Mouse (Mus musculus) kidney, postnatal 10 days (tissue): ENCODE measurements around the gene Smyd4.

Experiments
- DNase-seq: peaks from one replicate; pipeline ENCODE4 v3.0.0; 2021; ENCODE audit warnings: mixed read lengths

The Smyd4 gene

GRCm38 (mm10) chr11:75348199-75348889 lies at the start of gene Smyd4, which contains the start of gene Rpa1:
TSS of gene Smyd4 (plus strand) at chr11:75348433.
TSS of gene Rpa1 (minus strand) at chr11:75348324.
- peak; percentile 97 for DNase-seq

- DNase-seq: no peak
Observed at GRCm38 (mm10) chr11:75298491-75298890, 49.7 kb upstream of the Smyd4 start.

DNA sequence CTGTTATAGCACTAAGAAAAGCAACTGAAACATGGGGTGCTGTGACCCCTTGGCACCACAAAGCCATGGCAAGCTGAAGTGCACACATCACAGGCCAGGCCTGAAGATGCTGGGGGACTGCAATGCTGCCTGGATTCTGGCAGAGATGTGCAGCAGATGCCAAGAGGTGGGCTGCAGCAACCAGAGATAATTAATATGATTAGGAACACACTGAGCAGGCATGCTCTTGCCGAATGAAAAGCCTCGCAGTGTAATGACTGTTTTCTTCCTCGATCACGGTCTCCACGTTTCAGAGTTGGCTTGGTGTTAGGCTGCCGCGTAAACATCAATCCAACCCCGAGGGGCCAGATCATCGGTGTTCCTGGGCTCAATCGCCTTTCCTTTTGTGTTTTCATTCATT lies 48.4 kb upstream of the Smyd4 start:
- DNase-seq: no peak

DNA sequence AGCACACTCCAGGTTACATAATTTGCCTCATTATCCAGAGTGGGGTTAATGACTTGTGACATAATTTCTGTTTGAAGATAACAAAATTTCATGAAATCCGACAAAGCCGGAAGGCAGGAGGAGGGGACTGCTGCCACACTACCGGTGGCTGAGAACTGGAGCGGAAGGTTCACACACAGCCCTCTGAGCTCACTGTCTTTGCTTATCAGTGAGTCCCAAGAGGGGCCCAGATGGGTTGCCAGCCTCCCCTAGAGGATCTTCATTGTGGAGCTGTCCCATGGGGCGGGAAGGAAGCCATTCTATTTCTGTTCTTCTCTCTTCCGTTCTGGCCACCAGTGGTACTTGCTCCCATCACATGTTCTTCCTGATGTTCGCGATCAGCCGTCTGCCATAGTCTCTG lies 47.3 kb upstream of the Smyd4 start:
- DNase-seq: no peak

DNA sequence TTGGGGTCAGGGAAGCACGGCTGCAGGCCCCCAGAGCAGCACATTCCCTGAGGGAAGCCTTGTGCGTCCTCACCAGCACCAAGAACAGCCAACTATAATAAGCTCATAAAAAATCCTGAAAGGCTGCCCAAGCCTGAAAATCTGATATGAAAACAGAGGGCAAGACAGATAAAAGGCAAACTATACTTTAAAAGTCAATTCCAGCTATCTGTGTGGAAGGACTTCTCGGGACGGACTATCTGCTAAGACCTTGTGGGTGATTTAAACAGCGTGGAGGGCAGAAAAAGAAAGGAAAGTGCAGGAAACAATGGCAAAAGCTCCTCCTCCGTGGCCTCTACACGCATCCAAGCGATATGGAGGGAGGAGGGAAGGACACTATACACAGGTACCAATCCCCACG lies 43.4 kb upstream of the Smyd4 start:
- DNase-seq: no peak

DNA sequence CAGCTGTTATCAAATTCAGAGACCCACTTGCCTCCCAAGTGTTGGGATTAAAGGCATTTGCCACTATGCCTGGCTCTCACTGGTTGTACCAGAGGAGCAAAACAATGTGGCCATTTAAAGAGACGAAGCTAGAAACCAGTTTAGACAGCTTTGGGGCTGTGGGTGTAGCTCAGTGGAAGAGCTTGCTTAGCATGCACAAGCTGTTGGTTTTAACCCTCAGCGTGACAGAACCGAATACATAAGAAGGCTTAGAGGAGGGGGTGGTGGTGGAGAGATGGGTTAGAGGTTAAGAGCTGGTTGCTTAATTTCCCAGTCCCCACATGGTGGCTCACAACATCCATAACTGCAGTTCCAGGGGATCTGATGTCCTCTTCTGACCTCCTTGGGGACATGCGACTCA lies 39.6 kb upstream of the Smyd4 start:
- DNase-seq: no peak

DNA sequence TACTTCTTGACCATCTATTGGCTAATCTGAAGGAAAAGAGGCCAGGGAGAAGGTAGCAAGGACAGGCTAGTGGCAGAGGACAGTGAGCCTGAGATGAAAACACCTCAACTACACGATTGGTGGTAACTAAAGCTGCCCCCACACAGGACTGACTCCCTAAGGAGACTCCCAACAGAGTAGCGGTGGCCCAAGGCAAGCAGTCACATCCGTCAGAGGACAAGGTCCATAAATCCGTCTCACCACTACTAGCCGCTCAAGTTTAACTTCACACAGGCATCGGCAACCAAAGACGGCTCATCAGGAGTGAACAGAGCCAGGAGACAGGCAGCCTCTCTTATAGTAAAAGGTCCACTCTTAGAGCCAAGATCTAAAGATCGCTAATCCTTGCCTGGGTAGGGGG lies 37.4 kb upstream of the Smyd4 start:
- DNase-seq: no peak

- DNase-seq: no peak
Observed at GRCm38 (mm10) chr11:75311751-75312150, 36.5 kb upstream of the Smyd4 start.

DNA sequence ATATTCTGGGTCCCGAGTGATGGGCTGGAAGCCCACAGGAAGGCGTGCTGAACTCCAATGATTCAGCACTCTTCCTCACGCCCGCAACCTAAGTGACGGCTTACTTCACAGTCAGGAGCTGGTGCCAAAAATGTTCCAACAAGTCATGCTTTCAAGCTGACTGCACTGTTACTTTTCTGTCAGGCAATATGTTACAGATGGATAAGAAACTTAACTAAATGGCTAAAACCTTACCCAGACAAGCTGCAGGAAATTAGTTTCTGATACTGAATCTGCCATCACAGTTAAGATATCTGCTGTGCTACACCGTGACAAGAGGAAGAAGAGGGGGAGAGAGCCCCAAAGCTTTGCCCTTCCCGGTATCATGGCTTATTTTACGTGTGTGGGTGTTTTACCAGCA lies 34.4 kb upstream of the Smyd4 start:
- no peak for DNase-seq

DNA sequence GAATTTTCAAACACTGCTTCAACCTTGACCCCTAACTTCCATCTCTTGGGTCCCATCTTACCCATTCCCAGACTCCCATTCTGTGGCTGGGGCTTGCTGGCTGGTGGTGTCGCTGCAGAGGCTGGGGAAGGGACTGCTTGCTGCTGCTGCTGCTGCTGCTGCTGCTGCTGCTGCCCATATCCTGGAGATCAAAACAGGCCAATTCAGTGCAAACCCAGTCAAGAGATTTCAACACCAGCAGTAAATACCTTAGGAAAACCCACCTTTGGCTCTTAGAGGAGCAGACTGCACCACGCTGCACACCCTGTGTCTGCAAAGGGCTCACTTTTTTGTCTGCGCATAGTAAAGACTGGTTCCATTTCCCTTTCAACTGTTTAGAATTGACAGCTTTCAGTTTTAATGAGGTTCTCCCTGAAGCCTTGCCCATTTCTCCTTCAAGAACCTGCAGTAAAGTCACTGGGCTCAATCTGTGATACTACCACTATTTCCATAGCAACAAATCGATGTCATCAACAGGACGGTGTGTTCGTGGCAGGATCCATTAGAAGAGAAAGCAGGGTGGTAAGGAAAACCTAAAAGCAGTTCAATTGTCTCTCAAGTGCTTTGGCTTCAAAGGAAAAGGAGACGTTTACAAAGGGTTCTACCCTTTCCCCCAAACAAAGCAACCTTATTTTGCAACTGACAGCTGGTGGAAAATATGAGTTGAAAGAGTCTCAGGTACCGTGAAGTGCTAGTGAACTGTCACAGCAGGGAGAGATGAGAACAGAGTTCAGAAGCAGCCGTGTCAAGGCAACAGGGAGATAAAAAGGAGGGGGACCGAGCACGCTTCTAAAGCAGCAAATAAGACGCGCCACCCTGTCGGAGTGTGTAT lies 29.6 kb upstream of the Smyd4 start:
- DNase-seq: no peak

DNA sequence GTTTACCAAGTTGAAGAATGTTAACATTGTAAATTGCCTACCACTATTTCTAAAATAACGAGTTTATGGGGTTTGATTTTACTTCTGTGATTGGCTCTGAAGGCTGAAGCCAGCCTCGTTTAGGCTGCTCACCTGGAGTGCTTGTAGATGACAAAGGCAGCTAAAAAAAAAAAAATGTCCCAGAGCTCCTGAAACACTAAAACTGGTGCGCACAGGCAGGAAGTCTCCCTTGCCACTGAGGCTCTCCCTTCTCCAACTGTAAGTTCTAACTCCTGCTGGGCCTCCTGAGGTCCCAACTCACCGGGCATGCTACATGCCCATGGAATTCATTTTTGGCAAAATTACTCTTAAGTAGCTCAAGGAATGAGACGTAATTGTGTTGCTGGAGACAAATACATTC lies 29.0 kb upstream of the Smyd4 start:
- DNase-seq: no peak

DNA sequence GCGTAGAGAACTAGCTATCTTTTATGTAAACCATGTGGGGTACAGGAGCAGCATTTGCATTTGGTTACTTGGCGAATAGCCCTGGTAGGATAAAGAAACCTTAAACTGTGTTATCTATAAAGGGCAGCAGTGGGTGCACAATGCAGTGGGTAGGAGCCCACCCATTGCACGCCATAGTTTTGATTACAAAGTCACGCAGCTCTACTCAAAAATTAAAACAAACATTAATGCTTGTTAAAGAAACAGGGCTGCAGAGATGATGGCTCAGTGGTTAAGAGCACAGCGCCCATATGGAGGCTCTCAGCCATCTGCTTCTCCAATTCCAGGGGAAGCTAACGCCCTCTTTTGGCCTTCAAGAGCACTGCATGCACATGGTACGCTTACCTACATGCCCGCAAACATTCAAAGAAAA lies 24.9 kb upstream of the Smyd4 start:
- no peak for DNase-seq

- no peak for DNase-seq
Observed at GRCm38 (mm10) chr11:75324433-75324832, 23.8 kb upstream of the Smyd4 start.

DNA sequence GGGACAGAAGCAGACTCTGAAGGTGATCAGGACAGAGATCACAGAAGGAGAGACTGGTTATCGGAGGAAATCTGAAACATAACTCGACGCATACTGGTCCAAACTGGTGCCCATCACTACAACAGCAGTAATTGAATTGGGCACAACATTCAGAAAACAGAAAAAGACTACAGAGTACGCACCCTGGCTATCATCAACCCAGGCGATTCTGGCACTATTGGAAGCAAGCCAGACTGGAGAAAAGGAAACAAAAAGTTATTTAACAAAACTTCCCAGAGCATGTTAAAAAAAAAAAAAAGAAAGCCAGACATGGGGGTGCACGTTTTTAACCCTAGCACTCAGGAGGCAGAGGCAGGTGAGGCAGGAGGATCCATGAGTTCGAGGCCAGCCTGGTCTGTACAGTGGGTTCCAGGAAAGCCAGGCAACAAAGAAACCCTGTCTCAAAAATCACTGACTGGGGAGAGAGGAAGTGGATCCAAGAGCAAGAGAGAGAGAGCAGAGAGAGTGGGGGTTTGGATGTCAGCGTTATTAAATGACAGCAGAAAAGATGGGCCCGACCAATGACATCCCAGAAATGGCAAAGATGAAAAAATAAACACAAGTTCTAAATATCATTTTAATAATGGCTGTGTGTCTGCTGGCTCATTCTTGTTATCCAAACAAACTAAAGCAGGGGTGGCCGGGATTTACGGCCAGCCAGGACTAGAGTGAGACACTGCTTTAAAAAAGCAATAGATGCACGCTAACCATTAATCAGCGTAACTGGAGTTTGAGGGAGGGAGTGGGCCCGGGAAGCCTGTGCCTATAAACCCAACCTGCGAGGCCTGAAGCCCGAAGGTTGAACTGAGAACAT lies 22.9 kb upstream of the Smyd4 start:
- DNase-seq: no peak

DNA sequence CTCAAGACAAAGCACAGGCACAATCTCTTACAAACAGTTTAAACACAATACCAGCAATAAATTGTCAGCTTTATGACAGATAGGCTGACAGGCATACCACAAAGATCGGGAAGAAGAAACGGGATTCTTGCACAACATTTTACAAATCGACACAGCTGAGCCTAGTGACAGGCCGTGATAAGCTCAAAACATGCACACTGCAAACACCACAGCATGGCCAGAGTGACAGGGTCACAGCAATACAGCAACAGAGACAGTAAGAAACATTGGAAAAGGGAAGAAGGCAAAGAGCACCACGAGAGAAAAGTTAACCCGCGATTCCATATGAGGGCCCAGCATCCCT lies 22.3 kb upstream of the Smyd4 start:
- no peak for DNase-seq

- DNase-seq: no peak
Observed at GRCm38 (mm10) chr11:75336676-75337075, 11.6 kb upstream of the Smyd4 start.

DNA sequence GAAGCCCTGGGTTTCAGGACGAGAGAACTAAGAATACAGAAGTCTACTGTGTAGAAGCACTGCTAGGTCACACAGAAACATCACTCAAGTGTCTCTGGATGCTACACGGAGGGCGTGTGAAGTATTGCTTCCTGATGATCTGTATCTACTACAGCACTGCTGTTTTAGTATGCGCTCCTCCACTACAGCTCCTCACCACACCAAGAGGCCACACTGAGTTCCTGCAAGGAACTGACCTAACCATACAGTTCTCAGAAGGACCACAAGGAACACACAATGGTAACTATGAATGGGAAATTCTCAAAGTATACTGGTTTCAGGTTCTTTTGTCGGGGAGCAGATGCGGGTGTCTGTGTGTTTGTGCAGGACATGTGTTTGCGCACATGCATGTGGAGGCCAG lies 11.0 kb upstream of the Smyd4 start:
- DNase-seq: no peak

DNA sequence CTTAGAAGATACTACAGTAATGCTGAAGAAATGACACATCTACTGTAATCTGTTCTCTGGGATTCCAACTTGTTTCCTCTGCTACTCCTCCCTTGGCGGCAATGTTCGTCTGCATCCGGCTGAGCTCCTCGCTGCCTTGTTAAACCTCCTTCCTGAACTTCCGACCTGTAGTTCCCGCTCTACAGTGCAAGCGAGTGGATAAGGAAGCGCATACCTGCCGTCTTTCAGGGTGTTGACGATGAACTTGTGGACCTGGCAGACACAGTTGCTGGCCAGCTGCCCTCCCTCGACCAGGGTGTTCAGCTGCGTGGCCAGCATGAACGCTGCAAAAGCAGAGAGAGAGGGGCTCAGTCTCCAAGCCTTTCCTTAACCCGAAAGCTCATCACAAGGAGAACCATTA lies 8.2 kb upstream of the Smyd4 start:
- peak; percentile 62 for DNase-seq

GRCm38 (mm10) chr11:75340698-75341345 lies 7.4 kb upstream of the Smyd4 start:
- no peak for DNase-seq

DNA sequence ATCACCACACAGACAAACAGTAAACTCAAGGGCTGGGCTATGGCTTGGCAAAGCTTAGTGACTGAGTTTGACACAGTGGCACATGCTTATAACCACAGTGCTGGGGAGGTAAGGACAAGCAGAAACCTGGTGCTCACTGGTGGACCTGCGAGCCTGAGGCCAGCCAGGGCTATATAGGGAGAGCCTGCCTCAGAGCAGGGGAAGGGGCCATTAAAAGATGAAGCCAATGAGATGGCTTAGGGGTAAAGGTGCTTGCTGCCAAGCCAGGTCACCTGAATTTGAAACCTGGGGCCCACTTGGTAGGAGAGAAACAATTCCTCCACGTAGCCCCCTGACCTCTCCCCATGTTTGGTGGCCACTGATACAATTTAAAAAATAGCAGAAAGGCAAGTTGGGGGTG lies 5.1 kb upstream of the Smyd4 start:
- DNase-seq: no peak

DNA sequence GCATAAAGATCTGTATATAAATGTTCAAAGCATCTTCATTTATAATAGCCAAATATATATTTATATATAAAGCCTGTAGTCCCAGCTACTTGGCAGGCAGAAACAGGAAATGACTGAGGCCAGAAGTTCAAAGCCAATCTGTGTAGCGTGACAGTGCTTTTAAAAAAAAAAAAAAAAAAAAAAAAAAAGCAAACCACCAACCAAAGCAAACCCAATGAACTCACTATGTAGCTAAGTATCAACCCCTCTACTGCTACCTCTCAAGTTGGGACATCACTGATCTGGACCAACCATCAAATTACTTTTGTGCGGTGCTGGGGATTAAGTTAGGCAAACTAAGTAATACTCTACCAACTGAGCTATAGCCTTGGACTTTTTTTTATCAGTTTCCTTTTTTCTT lies 4.1 kb upstream of the Smyd4 start:
- DNase-seq: peak; percentile 38

DNA sequence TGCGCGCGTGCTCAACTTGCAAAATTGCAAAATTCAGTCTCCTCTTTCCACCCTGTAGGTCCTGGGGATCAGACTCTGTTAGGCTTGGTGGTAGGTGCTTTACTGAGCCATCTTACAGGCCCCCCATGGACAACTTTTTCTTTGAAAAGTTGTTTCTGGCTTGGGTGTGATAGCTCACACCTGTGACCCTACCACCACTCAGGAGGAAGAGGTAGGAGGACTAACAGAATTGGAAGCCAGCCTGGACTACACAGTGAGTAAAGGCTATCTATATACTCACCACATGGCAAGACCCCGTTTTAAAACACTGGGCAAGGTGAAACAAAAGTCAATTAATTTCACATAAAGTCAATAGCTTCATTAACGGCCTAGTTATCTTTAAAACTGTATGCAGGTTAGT lies 3.5 kb upstream of the Smyd4 start:
- DNase-seq: no peak
